Mouse (Mus musculus) thymus, adult 2 months (tissue): ENCODE results near the gene Olfr600.

ENCODE experiments used
- CTCF ChIP-seq: fragments of 200-500 bp; IDR thresholded peaks from 2 replicates; pipeline ENCODE4 v1.5.1; 2012; ENCODE audit warnings: mild to moderate bottlenecking, control low read depth, low read length, moderate library complexity, borderline replicate concordance; ENCODE audit not compliant: control insufficient read depth, poor library complexity, insufficient read depth; ENCODE audit errors: extremely low read depth
- POLR2A ChIP-seq: fragments of 200-500 bp; IDR thresholded peaks from 2 replicates; pipeline ENCODE4 v1.6.1; 2012; ENCODE audit warnings: mild to moderate bottlenecking, low read length, control low read depth, moderate library complexity; ENCODE audit not compliant: control insufficient read depth, poor library complexity, insufficient read depth; ENCODE audit errors: extremely low read depth

- TF ChIP-seq POLR2A (no peak), CTCF (no peak)
Measured at GRCm38 (mm10) chr7:103386077-103386476, 36.6 kb upstream of the Olfr600 start, which contains the start of gene Olfr603.
